Mouse (Mus musculus) mesoderm, embryonic 11.5 days (tissue): ENCODE results near the gene Ercc6l.

ENCODE experiments used
- DNase-seq: peaks from one replicate; pipeline ENCODE4 v3.0.0-alpha.2; 2012; ENCODE audit warnings: low read depth, low spot score

The Ercc6l gene

DNA sequence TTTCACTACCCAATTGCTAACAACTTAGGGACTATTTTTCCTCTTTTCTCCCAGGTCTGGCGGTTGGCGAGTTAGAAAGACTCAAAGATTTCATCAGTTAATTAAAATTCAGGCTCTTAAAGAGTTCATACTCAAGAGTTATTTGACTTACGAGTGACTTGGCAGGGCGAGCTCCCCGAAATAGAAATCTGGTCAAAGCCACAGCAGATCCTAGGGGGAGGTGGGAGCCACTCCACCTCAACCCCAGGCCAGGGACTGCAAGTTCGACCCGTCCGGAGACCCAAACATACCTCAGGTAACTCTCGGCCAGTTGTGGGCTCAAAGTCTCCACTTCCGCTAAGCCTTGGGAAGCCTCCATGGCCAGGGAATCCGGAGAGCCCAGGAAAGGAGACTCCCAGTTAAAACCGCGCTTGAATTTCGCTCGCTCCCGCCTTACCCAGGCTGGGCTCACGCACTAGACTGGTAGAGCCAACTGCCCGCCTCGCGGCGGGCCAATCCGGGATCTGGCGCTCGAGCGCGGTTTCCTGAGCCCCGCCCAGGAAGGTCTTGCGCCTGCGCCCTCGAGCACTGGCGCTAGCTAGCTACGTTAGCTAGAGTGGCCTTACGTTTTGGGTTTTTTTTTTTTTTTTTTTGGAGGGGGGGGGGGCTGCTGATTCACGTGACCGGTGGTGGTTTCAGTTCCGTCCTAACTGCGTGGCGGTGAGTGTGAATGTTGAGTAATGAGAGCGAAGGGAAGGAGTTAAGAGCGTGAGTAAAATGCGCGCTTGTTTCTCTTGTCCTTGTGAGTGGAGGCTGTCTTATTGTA, at the start of gene Ercc6l:
Gene Ercc6l (minus strand): TSS at position 474 of the 805 bp plus-strand sequence.
- peak; percentile 96 for DNase-seq

DNA sequence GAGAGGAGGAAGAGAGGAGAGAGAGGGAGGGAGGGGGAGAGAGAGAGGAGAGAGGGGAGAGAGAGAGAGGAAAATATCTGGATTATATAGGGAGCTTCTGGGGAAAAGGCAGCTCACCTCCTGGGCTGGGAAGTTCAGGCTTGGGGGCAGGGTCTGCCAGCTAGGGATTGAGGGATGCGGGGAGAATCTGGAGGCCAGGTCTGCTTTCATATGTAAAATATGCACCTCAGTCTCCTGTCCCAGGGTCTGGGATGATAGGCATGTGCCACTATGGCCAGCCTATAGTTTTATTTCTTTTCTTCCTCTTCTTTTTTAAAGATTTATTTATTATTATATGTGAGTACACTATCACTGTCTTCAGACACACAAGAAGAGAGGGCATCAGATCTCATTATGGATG, 33.9 kb upstream of the Ercc6l start:
- DNase-seq: no peak

DNA sequence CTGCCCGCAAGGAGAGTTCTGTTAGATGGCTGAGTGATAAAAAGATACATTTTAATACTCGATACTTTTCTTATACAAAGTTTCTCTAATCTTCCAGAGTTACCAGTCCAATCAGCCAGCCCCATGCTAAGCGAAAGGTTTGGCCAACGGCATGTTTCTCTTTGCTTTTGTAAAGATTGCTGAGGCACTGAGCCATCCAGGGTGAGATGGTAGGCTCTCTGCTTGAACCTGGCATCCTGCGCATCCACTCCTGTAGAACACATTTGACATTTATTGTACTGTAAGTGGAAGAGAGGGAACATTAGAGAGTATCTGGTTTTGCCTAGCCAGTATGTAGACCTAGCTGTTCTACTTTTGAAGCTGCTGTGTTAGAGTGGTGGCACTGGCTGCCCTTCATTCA, 32.7 kb upstream of the Ercc6l start:
- no peak for DNase-seq

DNA sequence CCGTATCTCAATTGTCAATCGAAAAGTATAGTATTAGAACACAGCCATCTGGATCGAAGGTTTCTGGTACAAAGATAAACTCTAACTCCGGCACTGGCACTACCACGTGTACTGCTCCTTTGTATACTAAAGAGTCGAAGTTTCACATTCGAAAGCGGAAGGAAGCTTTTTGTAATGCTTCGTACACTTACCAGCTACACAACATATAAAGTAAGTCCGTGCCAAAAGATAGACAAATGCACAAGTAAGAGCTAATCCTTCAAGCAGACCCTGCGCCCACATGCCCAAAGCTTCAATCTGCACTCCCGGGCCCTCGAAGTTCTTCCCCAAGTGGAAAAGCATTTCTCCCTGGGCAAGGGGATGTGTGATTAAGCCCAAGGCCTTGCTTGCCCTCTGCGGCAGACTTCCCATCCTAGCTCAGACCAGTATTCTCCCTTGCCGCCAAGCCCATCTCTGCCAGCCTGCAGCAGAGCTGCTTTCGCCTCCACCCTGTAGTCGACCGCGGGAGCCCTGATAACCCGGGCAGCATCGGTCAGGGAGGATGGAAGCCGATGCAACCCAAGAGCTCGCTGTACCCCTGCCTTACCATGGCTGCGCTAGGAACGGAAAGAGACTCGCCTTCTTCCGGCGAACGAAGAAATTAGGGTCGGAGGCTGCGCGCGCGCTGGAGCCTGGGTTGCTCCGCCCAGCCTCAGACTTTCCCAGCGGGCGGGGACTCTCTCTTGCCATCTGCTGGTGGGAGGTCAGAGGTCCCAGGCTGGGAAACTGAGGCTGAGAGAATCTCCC, 32.0 kb upstream of the Ercc6l start, which contains the start of gene Rps4x:
Gene Rps4x (minus strand): TSS at position 683 of the 786 bp plus-strand sequence.
- peak; percentile 82 for DNase-seq

DNA sequence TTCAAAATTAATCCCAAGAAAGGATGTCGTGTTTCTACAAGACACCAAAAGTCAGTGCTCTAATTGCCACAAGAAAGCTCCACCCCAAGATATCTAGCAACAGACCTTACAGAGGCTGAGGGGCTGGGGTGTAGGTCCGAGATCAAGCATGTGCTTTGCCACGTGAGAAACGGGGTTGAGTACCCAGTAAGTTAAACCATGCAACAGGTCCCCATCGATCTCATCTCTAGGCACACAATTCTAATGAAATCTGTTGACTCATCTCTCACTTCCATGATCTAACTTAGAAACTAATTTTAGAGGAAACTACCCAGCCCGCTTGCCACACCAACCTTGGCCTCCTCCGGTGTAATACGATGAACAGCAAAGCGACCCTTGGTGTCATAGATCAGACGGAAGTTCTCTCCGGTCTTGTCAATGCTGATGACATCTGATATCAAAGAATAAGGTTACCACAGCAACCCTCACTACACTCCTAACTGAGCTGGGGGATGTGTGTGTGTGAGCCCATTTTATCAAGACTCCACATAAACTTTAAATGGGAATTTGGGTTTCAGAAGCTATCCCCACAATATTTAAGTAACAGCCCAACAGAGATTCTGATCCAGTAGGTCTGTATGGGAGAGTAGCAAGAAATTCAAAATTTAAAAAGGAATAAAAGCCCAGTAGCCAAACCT, 30.3 kb upstream of the Ercc6l start:
- no peak for DNase-seq

GRCm38 (mm10) chrX:102182575-102182974, 25.7 kb upstream of the Ercc6l start:
- DNase-seq: no peak

DNA sequence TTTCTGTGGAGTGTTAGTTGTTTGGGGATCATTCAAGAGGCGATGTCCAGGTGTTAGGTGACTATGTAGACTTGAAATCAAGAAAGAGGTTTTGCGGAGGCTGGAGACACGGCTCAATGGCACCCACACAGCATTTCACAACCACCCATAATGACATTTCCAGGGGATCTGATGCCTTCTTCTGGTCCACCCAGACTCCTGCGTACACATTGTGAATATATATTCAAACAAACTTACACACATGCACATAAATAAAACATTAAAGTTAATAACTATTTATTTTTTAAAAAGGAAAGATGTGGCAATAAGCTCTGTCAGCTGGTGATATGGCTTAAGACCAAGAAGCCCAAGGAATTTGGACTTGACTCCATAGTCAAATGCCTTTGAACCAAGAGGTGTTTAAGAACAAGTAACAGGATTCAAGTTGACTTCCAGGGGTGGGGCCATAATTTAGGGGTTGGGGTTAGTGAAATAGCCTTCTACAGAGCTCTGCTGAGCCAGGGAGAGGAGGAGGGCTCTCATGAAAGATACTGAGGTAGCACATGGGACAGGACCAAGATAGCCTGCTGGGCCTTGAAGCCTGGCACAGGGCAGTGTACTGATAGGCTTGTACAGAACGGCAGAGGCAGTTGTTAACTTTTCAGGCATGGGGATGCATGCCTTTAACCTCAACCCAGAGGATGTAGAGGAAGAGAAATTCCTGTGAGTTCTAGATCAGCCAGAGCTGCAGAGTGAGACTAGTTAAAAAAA, 18.8 kb upstream of the Ercc6l start:
- no peak for DNase-seq

- no peak for DNase-seq
Measured at GRCm38 (mm10) chrX:102170900-102171299, 14.0 kb upstream of the Ercc6l start.

DNA sequence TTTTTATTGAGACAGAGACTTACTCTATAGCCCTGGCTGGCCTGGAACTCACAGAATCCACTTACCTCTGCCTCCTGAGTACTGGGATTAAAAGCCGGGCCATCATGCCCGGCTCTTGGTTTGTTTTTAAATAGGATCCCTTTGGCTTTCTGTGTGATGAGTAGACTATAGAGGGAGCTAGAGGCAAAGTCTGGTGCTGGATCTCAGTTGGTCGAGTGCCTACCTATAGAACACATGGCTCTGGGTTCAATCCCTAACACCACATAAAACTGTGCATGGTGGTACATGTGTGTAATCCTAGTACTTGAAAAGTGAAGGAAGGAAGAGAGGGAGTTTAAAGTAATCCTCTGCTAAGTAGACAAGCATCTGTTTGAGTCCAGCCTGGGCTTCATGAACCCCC, 13.2 kb upstream of the Ercc6l start:
- no peak for DNase-seq

GRCm38 (mm10) chrX:102169724-102170123, 12.8 kb upstream of the Ercc6l start:
- no peak for DNase-seq

GRCm38 (mm10) chrX:102166986-102167385, 10.1 kb upstream of the Ercc6l start:
- no peak for DNase-seq

GRCm38 (mm10) chrX:102166521-102166920, 9.6 kb upstream of the Ercc6l start:
- no peak for DNase-seq

GRCm38 (mm10) chrX:102163529-102163928, 6.6 kb upstream of the Ercc6l start:
- no peak for DNase-seq

- DNase-seq: no peak
Measured at GRCm38 (mm10) chrX:102163096-102163495, 6.2 kb upstream of the Ercc6l start.

- no peak for DNase-seq
Measured at GRCm38 (mm10) chrX:102160528-102160927, 3.6 kb upstream of the Ercc6l start.

DNA sequence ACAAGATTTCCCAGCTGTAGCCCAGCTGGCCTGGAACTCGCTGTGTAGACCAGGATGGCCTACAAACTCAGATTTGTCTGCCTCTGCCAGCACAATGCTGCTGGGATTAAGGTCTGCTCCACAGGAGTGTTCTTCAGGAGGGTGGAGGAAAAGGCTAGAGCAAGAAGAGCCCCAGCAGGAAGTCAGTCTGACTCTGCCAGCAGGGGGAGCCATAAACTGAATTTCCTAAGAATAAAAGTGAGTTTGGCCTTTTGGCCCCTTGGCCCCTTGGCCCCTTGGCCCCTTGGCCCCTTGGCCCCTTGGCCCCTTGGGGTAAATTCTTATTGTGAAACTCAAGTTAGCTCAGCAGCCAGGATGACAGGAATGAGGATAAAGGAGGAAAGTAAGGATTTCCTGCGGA, 2.9 kb upstream of the Ercc6l start:
- no peak for DNase-seq

GRCm38 (mm10) chrX:102157423-102157791, 516 bp upstream of the Ercc6l start:
- DNase-seq: no peak

GRCm38 (mm10) chrX:102141157-102141556, 15.7 kb downstream of the Ercc6l start:
- no peak for DNase-seq

DNA sequence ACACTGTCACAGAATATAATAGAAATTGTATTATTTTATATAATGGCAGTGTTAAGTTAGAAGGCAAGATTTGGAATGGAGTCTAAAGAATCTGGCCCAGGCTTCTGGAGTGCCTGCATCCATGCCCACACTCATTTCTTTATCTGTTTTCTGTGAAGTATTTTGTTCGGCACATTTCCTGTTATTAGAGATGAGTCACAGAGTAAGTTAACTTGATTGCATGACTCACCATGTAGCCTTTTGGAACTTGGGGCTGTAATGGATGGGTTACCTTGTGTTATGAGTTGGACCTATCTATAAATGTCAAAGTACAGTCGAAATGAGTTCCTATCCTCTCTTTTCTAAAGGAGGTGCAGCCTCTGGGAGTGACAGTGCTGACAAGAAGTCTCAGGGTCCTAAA, 35.6 kb downstream of the Ercc6l start:
- DNase-seq: no peak

GRCm38 (mm10) chrX:102119042-102119864, 37.6 kb downstream of the Ercc6l start, which contains the start of gene Pin4:
Gene Pin4 (plus strand): TSS chrX:102119447.
- DNase-seq: peak; percentile 95

DNA sequence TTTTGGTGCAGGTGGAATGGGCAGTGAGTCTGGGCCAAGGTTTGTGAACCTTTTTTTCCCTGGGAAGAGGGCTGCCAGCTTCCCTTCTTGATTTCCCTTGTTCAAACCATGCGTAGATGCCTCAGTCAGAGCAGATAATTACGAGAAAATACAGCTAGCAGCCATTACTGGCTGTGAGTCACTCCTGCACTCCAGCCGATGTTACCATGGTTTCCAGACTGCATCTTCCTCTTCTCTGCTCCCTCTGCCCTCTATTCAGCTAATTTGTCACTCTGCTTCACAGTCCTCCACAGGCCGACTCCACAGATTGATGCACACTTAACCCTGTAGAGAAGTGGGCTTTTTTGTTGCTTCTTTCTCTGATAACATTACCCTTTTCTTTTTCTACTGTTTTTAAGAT, 41.2 kb downstream of the Ercc6l start:
- no peak for DNase-seq
